Mouse (Mus musculus) skeletal muscle tissue, adult 2 months (tissue): ENCODE results near the gene Gm3047.
"Not testable (repeated sequence)": the region's sequence is repeated elsewhere in the genome, so short reads cannot be mapped to it uniquely, and the experiment has no call there.

ENCODE experiments used
- DNase-seq: peaks from one replicate; pipeline ENCODE4 v3.0.0-alpha.2; 2012; ENCODE audit warnings: low read depth, low spot score

Gene Gm3047

GRCm38 (mm10) chr14:4555105-4555504, at the start of gene Gm3047:
Gene Gm3047 (plus strand): TSS chr14:4555405.
- DNase-seq = not testable (repeated sequence)
